Mouse (Mus musculus) ovary, postnatal 10 days (tissue): ENCODE results near the gene Frmd6.

ENCODE experiments used
- DNase-seq: peaks from one replicate; pipeline ENCODE4 v3.0.0; 2022; ENCODE audit warnings: low spot score

Gene Frmd6

GRCm38 (mm10) chr12:70853026-70853425, 27.7 kb downstream of the Frmd6 start:
- no peak for DNase-seq

- DNase-seq, result no peak
Observed at GRCm38 (mm10) chr12:70855678-70856077, 30.4 kb downstream of the Frmd6 start.

- DNase-seq, result no peak
Observed at GRCm38 (mm10) chr12:70856776-70857175, 31.5 kb downstream of the Frmd6 start.

GRCm38 (mm10) chr12:70863281-70863680, 38.0 kb downstream of the Frmd6 start:
- DNase-seq, result no peak

GRCm38 (mm10) chr12:70867780-70868179, 42.5 kb downstream of the Frmd6 start:
- DNase-seq, result no peak

GRCm38 (mm10) chr12:70868190-70868987, 43.1 kb downstream of the Frmd6 start:
- no peak for DNase-seq

GRCm38 (mm10) chr12:70868988-70869291, 43.6 kb downstream of the Frmd6 start:
- no peak for DNase-seq

GRCm38 (mm10) chr12:70873544-70873943, 48.2 kb downstream of the Frmd6 start:
- DNase-seq, result no peak

GRCm38 (mm10) chr12:70876270-70876998, 51.1 kb downstream of the Frmd6 start:
- DNase-seq, result no peak

GRCm38 (mm10) chr12:70877926-70878710, 52.8 kb downstream of the Frmd6 start:
- no peak for DNase-seq

GRCm38 (mm10) chr12:70880396-70880975, 55.2 kb downstream of the Frmd6 start:
- DNase-seq, result no peak

GRCm38 (mm10) chr12:70881340-70881739, 56.0 kb downstream of the Frmd6 start:
- no peak for DNase-seq

GRCm38 (mm10) chr12:70881854-70882253, 56.5 kb downstream of the Frmd6 start:
- no peak for DNase-seq

- no peak for DNase-seq
Observed at GRCm38 (mm10) chr12:70883141-70883540, 57.8 kb downstream of the Frmd6 start.

GRCm38 (mm10) chr12:70884113-70884512, 58.8 kb downstream of the Frmd6 start:
- no peak for DNase-seq

- DNase-seq, result no peak
Observed at GRCm38 (mm10) chr12:70884973-70885372, 59.7 kb downstream of the Frmd6 start.

GRCm38 (mm10) chr12:70885576-70885975, 60.3 kb downstream of the Frmd6 start:
- DNase-seq, result no peak

- DNase-seq, result no peak
Observed at GRCm38 (mm10) chr12:70890405-70890804, 65.1 kb downstream of the Frmd6 start.

- DNase-seq, result no peak
Observed at GRCm38 (mm10) chr12:70890874-70891470, 65.7 kb downstream of the Frmd6 start.

- no peak for DNase-seq
Observed at GRCm38 (mm10) chr12:70895275-70895674, 70.0 kb downstream of the Frmd6 start.

GRCm38 (mm10) chr12:70896068-70896467, 70.8 kb downstream of the Frmd6 start:
- DNase-seq, result no peak

GRCm38 (mm10) chr12:70897434-70897833, 72.1 kb downstream of the Frmd6 start:
- no peak for DNase-seq
